Mouse (Mus musculus) retina, postnatal 7 days (tissue): ENCODE results near the gene Pfdn4.

Experiments
- DNase-seq: peaks from one replicate; pipeline ENCODE4 v3.0.0-alpha.2; 2012; ENCODE audit warnings: low read depth, low spot score

The Pfdn4 gene

DNA sequence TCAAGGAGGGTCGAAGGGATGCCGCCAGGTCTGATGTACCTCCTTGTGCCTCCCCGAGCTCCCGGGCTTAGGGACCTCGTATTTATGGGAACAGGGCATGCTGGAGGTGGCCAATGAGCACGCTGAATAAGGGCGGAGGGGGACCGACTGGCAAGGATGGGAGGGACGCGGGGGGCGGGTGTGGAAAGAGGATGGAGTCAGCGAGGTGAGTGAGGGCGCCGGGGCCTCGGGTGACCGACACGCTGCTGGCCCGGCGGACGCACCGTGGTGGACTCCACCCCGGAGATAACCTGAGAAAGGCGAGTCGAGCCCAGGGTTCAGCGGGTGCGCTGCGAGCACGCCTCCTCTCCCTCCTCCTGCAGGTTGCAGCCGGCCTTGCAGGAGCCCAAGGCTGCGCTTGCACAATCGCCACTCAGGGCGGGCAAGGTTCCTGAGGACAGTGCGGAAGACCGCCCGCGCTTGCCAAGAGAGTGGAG lies 901 bp downstream of the Pfdn4 start, which contains the start of gene Cyp24a1:
TSS of gene Cyp24a1 (minus strand) at position 55 of the 476 bp plus-strand sequence.
- no peak for DNase-seq

DNA sequence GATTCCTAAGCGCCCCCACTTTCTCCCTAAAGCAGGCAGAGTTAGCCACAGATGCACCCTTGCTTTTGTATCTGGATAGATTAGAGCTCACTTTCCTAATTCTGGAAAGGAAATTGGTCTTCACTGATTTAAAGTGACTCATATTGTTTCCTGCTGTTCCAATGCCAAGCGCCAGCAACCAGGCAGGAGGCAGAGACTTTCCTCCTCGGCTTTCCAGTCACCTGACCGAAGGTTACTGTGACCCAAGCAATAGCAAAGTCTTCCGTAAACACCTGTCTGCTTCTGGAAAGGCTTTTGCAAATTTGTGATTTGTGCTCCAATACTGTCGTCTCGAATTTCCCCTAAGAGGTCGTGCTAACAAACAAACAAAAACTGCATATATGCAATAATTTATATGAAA lies 1.8 kb downstream of the Pfdn4 start:
- DNase-seq = no peak

DNA sequence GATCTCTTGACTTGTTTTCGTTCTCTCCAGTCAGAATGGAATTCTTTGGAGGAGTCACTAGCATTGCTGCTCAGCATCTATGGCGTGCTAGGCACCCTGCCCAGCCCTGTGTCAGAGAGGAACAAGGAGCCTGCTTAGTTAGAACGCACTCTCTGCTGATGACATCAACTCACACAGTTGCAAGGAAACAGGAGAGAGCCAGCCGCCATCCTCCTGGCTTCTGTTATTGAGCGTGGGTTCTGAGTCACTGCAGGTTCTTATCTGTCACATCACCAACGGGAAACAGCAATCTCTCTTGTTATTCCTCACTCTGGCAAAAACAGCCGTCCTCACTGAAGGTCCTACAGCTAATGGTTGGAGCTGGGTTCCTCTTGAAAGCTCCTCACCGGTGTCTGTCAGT lies 7.1 kb downstream of the Pfdn4 start:
- no peak for DNase-seq

DNA sequence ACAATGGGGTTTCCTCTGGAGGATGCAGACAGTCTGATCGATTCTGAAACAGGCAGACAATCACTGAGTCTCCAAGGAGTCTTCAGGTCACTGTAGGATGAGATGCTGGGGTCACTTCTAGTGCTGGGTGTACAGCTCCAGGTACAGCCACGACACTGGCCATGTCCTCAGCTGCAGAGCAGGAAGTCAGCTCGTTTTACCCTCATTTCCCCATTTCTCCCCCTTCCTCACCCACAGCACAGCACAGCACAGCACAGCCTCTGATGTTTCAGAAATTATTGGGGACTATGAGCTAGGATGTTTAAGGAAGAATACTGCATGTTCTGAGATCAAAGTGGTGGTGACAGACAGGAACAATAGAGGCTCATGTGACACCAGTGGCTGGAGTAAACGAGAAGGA lies 7.8 kb downstream of the Pfdn4 start:
- no peak for DNase-seq

DNA sequence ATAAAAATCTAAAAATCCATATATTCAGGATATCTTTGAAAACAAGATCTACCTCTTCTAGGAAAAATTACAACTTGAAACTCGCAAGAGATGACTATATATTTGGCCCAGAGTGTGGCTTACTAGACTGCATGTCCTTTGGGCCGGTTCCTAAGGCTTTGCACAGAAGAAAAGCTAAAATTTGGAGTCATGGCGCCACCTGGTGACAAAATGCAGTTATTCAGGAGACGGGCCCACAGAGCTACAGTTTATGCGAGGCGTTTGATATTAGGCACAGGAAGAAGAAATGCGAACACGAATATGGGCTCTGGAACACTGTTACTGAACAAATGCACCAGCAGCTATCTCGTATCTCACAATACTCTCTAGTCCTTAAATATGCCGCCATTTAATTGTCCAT lies 11.5 kb downstream of the Pfdn4 start:
- DNase-seq = peak; percentile 75

DNA sequence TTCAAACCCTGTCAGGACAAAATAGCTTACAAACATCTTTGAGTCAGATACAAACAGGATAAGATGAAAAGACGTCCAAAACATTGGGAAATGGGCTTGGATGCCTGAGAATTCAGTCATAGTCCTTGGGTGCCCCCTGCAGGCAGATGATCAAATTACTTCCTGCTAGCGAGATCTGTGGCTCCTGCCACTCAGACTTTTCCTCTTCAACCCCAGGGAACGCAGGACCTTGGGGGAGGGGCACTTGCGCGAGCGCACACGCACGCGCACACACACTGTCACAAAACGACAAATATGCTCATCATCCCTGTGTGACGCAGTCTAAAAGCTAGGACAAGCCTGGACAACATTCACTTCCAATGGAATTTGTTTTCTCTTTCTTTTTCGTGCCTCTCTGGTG lies 12.6 kb downstream of the Pfdn4 start:
- peak; percentile 83 for DNase-seq

DNA sequence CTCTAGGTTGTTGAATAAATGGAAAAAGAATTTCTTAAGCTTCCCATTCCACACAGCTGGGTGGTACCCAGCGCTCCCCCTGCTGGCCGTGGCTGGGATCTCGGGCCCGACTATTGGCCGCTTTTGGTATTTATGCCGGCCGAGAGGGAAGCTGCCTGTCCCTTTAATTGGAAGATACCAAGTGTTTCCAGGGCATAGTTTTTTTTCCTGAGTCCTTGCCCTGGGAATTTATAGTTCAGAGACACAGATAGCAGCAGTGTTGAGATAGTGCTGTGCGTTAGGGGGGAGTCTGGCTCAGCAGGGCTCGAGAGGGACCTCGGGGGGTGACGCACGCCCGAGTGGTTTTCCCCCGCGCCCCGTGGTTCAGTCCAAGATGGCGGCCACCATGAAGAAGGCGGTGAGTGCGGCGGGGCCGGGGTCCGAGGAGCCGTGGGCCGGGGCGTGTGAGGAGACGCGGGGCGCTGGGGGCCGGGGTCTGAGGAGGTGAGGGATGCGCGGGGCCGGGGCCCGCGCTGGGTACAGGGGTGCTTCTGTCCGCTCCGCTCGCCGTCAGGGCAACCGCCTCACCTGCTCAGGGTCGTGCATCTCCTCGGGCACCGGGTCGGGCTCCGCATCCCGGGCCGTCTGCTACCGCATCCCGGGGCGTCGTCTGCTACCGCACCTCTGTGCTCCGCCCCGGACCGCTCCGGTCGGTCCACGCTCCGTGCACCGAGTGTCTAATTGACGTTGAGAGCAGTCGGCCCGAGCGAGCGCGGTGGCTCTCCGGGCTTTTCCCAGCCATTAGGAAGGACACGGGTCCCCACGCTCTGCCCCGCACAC lies 15.1 kb downstream of the Pfdn4 start:
- peak; percentile 85 for DNase-seq

DNA sequence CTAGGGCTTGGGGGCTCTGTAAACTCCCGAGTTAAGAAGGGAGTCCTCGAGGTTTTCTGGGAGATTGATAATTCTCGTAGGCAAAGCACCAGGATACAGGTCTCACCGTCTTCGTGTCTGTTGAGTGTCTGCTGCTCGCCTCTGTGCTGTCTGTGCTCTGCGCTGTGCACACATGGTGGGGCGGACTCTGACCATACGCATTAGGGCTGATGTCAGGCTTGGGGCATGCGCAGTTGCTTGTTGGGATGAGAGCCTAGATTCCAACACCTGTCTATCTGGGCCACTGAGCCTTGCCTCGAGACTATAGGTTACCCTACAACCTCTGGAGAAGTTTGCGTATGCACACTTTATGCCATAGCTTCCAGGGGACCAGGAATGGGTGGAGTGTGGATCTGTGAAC lies 17.5 kb downstream of the Pfdn4 start:
- DNase-seq = no peak

DNA sequence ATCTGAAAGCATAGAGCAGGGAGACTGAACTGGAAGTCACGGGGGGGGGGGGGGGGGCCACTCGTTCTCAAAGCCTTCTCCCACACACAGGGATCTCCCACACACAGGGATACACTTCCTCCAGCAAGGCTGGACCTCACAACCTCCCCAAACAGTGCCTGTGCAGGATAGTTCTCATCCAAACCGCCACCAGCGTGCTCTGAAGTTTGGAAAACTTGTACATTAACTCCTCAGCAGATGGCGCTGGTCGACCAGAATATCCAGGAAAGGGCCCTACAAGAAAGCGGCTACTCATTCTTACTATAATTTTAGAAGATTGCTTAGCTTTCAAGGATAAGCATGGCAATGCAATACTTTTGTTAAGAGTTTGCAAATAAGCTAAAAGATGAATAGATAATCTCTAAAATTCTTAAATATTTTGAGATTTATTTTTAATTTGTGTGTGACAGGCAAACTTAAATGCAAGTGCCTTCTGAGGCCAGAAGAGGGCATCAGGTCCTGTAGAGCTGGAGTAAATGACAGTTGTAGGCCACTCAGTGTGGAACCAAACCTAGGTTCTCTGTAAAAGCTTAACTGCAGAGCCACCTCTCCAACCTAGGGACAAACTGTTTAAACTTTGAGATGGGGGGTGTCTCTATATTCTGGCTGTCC lies 24.2 kb downstream of the Pfdn4 start:
- peak; percentile 59 for DNase-seq

DNA sequence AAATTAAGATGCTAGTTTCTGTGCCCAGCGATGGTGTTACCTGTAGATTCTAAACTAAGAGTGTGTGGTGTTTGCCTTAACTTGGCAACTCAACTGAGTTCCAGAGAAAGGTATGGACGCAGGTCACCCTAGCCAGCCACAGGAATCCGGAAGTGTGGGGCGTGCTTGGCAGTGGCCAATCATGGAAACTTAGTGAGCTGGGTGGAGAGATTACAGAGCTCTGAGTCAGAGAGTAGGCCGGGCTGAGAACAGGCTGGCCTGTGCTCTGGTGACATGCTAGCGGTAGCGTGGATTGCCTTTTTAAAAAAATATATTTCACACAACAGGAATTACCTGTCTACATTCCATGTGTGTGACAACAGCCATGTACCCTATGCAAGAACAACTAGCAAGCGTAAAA lies 30.3 kb downstream of the Pfdn4 start:
- DNase-seq = no peak

DNA sequence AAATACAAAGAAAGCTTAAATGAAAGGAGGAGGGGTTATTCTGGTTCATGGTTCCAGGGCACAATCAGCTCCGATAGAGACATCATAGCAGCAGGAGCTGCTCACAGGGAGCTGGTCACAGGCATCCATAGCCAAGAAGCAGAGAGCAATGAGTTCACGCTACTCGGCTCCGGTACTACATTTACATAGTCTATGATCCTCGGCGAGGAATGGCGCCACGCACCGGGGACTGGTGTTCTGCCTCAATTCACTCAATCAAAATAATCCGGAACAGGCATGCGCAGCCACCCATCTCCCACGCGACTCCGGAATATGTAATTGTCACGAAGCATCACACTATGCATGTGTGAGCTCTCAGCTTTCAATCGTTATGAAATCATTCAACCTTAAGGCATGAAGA lies 31.8 kb downstream of the Pfdn4 start:
- DNase-seq = no peak

DNA sequence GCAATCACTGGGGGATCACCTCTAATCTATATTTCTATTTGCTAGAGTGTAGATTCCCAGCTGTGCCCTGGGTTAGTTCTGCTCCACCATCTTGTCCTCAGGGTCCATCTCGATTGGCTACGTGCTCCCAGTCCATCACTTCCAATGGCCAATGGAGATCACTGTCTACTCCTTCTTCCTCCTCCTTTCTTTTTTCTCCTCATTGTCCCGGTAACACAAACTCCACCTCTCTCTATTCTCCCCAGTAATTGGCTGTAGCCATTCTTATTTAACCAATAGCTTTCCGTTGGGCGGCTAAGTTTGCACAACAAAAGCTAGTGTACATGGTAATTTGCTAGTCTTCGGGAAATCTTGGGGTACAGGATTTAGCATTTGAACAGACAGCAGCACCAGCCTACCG lies 33.5 kb downstream of the Pfdn4 start:
- DNase-seq = no peak

DNA sequence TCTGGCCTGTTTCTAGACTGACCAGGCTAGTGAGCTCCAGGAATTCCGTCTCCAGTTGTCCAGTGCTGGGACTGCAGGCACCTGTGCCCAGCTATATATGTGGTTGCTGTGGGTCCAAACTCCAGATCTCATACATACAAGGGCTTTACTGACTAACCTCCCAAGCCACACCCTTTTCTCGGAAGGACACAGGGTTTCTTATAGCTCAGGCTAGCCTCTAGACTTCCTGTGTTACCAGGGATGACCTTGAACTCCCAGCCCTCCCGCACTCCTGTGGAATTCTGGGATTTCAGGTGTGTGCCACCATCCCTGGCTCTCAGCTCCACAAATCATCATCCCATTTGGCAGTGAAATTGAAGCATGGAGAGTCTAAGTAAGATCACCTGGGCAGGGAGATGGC lies 34.0 kb downstream of the Pfdn4 start:
- no peak for DNase-seq

DNA sequence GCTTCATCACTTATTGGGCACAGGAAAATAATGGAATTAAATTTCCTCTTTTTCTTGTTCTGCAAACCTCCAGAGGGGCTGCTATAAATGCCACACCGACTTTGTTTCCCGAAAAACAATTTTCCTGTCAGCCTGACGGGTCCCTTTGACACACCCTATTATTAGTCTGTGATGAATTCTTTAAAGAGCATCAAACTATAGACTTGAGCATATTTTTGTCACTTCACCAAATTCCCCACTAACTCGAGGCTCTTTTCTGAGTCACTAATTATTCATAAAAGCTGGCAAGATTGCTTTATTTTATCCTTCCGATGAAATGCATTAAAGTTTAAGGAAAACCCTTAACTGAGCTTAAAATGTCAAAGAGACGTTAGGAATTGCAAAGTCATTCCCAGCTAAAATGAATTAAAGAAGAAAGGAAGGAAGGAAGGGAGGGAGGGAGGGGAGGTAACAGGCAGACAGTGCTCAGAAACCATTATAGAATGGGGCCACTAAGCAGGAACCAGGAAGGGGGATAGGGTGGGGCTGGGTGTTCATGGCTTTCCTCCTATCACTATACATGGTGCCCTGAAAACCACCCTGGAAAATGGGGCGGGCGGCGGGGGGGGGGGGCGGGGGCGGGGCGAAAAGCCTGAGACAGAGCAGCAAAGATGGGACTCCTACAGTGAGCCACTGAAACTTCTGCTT lies 38.0 kb downstream of the Pfdn4 start:
- no peak for DNase-seq

DNA sequence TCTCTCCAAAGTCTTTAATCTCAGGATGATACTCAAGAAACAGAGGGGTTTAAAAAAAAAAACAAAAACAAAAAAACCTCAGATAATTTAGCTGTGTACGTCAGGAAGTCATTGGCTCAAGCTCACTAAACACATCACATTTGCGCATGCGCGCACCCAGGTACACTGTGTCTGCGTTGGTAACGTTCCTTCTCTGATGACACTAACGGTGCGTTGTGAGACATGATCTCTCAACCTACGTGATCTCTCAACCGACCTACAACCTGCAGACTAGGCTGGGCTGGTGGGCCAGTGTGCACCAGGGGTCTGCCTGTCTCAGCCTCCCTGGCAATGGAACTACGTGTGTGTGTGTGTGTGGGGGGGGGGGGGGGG lies 38.6 kb downstream of the Pfdn4 start:
- no peak for DNase-seq

DNA sequence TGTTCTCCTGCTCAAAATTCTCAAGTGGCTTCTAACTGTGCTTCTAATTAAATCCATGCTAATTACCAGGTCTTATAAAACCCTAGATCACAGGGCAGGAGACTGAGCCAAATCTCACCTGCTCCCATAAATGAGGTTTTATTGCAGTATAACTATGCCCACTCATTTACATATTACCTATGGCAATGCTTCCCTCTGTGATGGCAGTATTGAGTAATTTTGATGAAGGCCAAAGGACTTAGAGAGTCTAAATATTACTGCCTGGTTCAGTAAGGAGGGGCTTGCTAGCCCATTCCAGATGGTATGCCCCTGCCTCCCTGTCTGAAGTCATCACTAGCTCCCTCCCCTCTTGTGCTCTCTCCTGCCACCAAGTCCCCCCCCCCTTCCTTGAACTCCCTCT lies 39.6 kb downstream of the Pfdn4 start:
- DNase-seq = no peak

DNA sequence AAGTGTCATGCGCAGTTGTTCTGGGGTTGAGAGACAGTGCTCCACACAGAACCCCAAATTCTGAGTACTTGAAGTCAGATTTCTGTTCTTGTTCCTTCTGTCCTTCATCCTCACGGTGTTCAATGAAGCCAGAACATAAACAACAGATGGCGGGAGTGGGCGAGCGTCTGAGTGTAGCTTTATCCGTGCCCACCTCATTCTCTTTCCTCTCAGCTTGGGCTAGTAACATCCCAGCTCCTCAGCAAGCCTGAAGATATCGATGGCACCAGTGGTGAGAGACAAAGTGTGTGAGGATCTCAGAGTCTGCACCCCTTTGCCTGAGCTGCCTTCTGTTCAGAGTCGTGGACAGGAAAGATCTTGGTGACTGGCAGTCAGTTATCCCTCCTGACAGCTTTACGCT lies 43.0 kb downstream of the Pfdn4 start:
- no peak for DNase-seq

DNA sequence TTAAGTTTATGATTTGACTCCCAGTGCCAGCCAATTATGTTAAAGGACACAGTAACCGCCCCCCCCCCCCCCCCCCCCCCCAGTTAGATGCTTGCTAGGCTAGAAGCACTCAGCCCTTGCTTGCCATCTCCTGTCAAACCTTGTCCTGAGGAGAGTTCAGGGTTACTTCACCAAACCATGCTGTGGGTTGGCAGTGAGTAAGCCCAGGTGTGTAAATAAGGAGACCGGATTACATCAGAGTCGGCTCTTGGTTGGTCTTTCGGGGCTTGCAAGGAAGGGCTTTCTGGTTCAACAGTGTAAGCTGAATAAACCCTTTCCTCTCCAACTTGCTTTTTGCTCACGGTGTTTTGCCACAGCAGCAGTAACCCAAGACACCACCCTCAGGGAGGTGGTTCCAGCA lies 47.4 kb downstream of the Pfdn4 start:
- no peak for DNase-seq

DNA sequence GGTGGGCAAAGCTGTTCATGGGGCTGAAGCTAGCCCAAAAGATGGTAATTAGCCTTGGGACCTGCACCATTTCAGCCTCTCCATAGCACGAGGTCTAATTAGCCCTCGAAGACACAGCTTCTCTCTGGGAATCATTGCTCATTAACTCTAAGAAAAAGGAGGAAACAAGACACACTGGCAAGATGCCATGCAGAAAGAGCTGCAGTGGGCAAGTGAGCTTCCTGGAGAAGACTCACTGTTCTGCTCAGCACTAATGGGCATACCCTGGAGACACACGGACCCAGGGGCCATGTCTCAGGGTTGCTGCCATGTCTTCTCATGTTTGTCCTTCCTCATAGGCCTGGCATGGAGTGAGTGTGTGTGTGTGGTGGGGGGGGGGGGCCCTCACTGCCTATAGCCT lies 47.9 kb downstream of the Pfdn4 start:
- no peak for DNase-seq

DNA sequence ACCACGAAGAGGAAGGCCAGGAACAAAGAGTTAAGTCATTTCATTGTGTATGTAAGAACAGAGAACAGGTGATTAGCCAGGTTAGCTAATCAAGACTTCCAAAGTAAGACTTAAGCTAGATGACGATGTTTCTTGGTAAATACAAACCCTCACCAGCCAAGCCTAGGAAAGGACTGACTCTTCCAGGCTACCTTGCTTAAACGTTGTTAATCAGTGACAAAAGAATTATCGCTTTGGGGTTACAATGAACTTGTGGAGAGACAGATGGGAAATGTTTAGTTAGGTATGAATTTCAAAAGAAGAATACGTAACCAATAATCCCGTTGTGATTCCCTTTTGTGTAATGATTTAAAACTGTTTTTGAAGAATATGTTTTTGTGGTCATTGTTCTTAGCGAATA lies 48.7 kb downstream of the Pfdn4 start:
- DNase-seq = no peak

DNA sequence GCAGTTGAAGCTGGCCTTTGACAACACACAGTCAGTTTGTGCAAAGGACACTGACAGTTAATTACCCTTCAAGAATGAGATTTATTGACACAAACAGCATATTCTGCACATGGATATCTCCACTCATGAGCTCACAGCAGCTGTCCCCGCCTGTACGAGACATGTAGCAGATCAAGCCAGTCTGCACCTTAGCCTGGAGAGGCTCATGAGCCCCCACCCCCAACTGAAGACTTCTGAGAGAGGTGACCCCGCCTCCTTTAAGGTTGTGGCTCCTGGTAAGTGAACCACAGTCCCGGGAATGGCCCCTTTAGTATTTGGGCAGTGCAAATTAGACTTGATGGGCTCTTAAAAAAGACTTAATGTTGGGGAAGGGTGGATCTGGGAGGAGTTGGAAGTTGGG lies 49.5 kb downstream of the Pfdn4 start:
- DNase-seq = no peak

DNA sequence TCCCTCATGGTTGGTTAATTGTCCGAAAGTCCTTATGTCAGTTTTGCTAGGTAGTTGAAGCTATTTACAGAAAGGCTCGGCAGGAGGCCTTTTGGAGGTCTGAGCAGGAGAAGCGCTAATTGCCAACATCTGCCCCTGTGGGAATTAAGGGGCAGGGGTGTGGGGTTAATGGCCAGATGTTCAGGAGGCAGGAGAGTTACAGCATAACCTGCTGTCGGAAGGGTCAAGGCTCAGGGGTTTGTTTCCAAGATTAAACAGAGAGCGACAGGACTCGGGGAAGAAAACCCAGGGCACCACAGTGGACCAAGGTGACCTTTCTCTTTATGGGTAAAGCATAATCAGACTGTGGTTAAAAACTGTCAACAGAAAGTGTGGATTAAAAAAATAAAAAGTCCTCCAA lies 51.3 kb downstream of the Pfdn4 start:
- no peak for DNase-seq

DNA sequence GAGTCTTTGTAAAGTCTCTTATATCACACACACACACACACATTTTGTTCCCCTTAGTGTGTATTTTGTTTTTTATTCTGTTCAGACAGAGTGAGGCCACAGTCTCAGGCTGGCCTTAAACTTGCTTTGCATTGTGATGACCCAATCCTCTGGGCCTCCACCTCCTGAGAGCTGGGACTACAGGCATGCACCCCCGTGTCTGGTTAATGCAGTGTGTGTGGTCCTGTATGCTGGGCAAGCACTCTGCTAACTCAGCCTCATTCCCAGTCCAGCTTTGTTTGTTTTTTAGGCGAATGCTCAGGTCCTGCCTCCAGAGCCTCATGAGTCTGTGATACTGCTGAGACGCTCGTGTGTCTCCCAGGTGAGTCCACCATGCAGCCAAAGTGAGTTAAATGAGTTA lies 51.8 kb downstream of the Pfdn4 start:
- DNase-seq = no peak
